Mouse (Mus musculus) liver, embryonic 18 days (tissue): ENCODE data around the gene Pcnx3. TPM values are rescaled to one million over a fixed set of nuclear protein-coding genes. Genes with fewer than 3 reads are reported as not detected.

Experiments
- polyA plus RNA-seq: library from polyadenylated mRNA; depleted of rRNA; stranded (reverse); fragments of >200 nt; gene quantifications from 2 replicates; pipeline ENCODE4 v1.2.3, GENCODE M21; 2012; rRNA removed

The Pcnx3 gene
- polyA plus RNA-seq: 12.6 and 16.7 TPM in 2 replicates

DNA sequence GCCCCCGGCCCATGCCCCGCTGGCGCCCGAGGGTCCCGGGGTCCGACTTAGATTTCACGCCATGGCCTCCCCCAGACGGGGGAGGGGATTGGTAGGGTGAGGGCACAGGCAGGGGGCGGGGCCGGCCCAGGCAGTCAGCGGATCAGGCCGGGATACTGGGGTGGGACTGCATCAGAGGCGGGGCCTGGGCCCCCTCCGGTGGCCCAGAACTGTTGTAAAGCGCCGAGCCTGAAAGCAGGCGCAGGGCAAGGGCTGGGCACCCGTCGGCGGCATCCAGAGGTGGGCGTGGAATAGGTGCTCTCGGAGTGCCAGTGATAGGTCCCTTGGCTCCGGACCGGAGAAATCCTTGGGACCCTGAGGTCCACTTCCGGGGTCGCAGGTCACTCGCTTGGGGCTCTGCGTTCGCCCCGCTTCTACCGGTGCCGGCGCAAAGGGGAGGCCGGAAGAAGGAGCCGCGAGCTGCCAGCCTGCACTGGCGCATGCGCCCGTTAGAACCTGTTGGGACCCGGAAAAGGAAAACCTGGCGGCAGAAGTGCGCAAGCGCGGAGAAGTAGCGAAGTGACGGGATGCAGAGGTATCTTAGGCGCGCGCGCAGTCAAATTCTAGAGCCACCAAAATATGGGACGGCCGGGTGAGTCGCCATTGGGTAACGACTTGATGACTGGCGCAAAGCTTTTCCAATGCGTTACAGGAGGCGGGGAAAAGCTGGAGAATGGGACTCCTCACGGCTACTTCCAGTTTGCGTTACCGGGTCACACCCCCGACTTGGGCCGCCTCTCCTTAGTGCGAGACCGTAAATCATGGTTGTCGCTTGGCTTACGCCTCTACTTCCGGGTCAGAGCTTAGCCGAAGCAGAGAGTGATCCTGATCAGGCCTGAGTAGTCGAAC is at the start of gene Pcnx3, which contains the start of gene Map3k11:
Gene Pcnx3 (minus strand): TSS at position 709 of the 888 bp plus-strand sequence.
Gene Map3k11 (plus strand): TSS at position 543 of the 888 bp plus-strand sequence.

DNA sequence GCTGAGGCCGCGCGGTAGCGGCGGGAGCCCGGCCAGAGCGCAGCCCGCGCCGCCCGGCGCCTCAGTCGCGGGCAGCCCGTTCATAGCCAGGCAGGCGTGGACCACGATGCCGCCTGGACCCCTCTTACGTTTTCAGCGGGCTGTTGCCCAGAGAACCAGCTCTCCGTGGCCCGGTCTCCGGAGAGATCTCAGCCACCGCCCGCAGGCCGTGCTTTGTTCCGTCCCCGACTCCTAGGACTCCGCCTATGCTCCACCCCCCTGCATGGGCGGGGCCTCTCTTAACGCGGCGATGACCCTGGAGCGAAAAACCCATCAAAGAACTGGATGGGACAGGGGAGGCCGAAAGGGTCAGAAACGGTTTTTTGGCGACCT is 40.7 kb upstream of the Pcnx3 start, which contains the start of gene Fam89b:
Gene Fam89b (minus strand): TSS at position 210 of the 372 bp plus-strand sequence.

DNA sequence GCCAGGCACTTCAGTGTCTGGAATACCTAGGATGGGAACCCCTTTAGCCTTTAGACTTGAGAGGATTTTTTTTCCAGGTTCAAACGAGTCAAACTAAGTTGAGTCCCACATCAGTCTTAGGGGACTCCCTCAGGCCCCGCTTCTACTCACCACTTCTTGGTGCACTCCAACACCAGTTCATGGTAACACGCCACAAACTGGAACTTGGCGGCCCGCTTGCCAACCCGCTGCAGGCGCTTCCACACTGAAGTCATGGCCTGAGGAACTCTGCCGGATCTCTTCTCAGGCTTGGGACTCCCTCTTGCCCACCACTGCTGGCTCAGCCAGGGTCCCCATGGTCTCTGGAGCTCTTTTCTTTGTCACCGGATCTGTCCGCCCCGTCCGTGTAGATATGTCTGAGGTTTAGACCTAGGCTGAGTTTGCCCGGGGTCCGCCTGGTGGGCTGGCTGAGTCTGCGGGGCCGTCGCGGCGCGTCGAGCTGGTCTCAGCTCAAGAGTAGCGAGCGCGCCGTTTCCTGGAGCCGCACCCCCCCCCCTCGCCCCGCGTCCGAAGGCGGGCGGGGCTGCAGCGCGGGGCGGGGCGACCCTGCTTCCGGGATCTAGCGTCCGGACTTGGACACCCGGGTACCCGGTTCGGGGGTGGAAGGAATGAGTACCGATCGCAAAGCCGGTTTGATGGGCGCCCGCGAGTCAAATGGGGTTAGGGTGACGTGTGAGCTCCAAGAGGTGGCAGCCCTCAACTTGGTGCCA is 37.2 kb upstream of the Pcnx3 start, which contains the start of gene Ehbp1l1:
Gene Ehbp1l1 (minus strand): TSS at position 551 of the 749 bp plus-strand sequence.

DNA sequence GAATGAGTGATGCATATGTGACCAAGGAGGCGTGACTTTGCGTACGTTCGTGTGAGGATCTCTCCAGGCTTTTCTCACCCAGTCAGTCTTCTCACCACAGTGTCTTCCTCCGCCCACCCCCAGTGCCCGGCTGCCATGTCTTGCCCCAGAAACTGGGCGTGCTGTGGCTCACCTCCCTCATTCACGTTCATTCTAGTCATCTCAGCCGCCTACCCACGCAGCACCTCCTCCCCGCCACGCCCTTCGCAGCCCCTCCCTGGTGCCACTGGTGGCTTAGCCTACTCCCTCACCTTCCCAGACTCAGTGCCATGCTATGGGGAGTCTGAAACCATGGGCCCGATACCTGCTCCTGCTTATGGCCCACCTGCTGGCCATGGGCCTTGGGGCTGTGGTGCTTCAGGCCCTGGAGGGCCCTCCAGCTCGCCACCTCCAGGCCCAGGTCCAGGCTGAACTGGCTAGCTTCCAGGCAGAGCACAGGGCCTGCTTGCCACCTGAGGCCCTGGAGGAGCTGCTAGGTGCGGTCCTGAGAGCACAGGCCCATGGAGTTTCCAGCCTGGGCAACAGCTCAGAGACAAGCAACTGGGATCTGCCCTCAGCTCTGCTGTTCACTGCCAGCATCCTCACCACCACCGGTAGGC is 15.6 kb upstream of the Pcnx3 start, which contains the start of gene Kcnk7:
Gene Kcnk7 (plus strand): TSS at position 205 of the 638 bp plus-strand sequence.

DNA sequence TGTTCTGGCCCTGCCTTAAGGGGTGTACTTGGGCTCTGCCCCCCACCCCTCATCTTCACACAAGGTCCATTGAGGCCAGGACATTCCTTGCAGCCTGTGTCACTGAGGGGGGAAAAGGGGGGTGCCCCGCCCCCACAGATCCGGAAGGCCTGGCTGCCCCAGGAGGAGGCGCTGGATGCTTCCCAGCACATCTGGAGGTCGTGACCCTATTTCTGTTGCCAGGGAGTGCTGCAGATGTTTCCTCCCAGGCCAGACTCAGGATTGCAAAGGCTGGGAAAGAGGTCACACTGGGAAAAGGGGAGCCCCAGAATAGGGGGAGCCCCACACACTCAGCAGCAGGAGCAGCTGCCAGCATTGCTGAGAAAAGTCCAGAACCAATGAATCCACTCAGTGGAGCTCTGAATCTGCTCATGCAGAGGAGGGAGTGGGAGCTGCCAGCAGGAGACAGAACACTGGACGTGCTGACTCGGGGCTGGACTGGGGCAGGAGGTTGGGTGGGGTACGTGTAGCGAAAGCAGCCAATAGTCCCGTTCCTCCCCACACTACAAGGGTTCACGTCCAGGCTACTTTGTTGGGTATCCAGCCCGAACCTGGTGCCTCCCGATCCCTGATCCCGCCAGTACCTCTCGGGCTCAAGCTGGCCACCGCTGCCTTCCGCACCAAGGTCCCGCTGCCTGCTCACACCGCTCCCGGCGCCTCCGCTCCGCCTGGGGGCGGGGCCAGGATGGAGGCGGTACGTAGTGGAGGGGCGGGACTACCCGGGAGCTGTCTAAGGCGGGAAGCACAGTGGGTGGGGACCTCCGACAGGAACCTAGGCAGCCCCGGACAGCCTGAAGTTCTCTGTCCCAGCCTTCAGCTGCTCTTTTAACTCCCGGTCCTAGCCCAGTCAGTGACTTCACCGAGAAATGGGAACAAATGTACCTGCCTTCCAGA is 25.5 kb downstream of the Pcnx3 start, which contains the start of gene Sipa1:
Gene Sipa1 (minus strand): TSS at position 727 of the 933 bp plus-strand sequence.

DNA sequence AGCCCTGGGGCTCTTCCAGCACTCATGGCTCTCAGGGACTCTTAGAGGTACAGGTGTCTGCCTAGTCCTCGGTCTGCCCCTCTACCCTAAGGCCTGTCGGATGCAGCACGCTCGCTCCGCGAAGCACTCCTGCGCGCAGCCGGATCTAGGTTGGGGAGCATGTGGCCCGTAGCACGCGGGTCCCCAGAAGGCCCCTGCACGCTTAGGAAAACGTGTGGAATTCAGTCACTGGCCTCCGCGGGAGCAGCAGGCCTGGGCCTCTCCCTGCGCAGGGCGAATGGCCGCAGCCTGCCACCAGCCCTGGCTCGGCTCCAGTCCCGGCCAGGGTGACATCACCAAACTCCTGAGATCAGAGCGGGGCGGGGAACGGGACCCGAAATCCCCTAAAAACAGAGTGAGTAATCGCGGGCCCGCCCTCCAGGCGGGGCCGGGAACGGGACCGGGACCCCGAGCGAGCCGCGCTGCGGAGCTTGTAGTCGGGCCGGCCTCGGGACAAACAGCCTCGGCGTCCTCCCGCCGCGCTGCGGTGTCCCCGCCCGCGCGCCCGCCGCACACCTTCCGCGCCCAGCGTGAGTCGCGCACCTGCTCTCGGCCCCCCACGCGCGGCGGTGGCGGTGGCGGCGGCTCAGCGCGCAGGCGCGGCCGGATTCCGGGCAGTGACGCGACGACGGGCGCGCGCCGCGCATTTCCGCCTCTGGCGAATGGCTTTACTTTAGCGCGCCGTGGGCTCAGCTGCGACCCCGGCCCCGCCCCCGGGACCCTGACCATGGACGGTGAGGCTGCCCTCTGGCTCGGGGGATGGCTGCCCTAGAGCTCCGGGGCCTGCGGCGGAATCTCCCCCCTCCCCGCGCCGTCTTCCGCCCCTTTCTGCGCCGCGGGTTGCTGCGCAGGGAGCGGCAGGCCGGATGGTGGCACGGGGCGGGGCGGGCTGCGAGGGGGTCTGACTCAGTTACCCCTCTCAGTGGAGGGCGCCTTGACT is 51.4 kb downstream of the Pcnx3 start, which contains the start of gene Rela:
Gene Rela (plus strand): TSS at position 415 of the 979 bp plus-strand sequence.

Other genes with a start within 250 kb of the Pcnx3 start
- gene Fosl1, start 241.4 kb downstream of the Pcnx3 start, polyA plus RNA-seq: not detected in 2 replicates
- gene Ccdc85b, start 231.0 kb downstream of the Pcnx3 start, polyA plus RNA-seq: 1.1 and 1.2 TPM in 2 replicates
- 28.7 and 31.9 TPM in 2 replicates for gene Fibp, start 228.3 kb downstream of the Pcnx3 start, polyA plus RNA-seq
- gene Ctsw, start 220.4 kb downstream of the Pcnx3 start, polyA plus RNA-seq: 0.58 and 0.87 TPM in 2 replicates
- gene Efemp2, start 215.0 kb downstream of the Pcnx3 start, polyA plus RNA-seq: 10.1 and 10.4 TPM in 2 replicates
- gene Mus81, start 200.5 kb downstream of the Pcnx3 start, polyA plus RNA-seq: 13.3 and 13.4 TPM in 2 replicates
- 367 and 388 TPM in 2 replicates for gene Cfl1, start 198.5 kb downstream of the Pcnx3 start, polyA plus RNA-seq
- 0.47 and 0.61 TPM in 2 replicates for gene 1700020D05Rik, start 185.1 kb downstream of the Pcnx3 start, polyA plus RNA-seq
- gene Snx32, start 178.4 kb downstream of the Pcnx3 start, polyA plus RNA-seq: 4.5 and 5.8 TPM in 2 replicates
- 0.04 and 0.05 TPM in 2 replicates for gene Ovol1, start 128.3 kb downstream of the Pcnx3 start, polyA plus RNA-seq
- gene Ap5b1, start 120.9 kb downstream of the Pcnx3 start, polyA plus RNA-seq: 2.0 and 2.5 TPM in 2 replicates
- 55.8 and 61.9 TPM in 2 replicates for gene Rnaseh2c, start 87.0 kb downstream of the Pcnx3 start, polyA plus RNA-seq
- 23.7 and 30.7 TPM in 2 replicates for gene Kat5, start 78.7 kb downstream of the Pcnx3 start, polyA plus RNA-seq
- 16.8 and 17.9 TPM in 2 replicates for gene Rela, start 51.4 kb downstream of the Pcnx3 start, polyA plus RNA-seq
- 21.9 and 28.0 TPM in 2 replicates for gene Sipa1, start 25.2 kb downstream of the Pcnx3 start, polyA plus RNA-seq
- 14.1 and 14.8 TPM in 2 replicates for gene Map3k11, start 166 bp downstream of the Pcnx3 start, polyA plus RNA-seq
- gene Kcnk7, start 15.5 kb upstream of the Pcnx3 start, polyA plus RNA-seq: 0.02 TPM in 2 replicates
- gene Ehbp1l1, start 37.4 kb upstream of the Pcnx3 start, polyA plus RNA-seq: 46.5 and 51.9 TPM in 2 replicates
- gene Fam89b, start 40.7 kb upstream of the Pcnx3 start, polyA plus RNA-seq: 27.2 and 28.2 TPM in 2 replicates
- gene Ltbp3, start 52.0 kb upstream of the Pcnx3 start, polyA plus RNA-seq: 3.3 and 3.8 TPM in 2 replicates
- gene Scyl1, start 82.5 kb upstream of the Pcnx3 start, polyA plus RNA-seq: 28.7 and 29.1 TPM in 2 replicates
- gene Frmd8, start 186.4 kb upstream of the Pcnx3 start, polyA plus RNA-seq: 5.5 and 6.7 TPM in 2 replicates
- gene Slc25a45, start 188.9 kb upstream of the Pcnx3 start, polyA plus RNA-seq: 10.8 and 11.3 TPM in 2 replicates
- 1.1 and 1.4 TPM in 2 replicates for gene Tigd3, start 205.2 kb upstream of the Pcnx3 start, polyA plus RNA-seq
- gene Dpf2, start 224.1 kb upstream of the Pcnx3 start, polyA plus RNA-seq: 31.6 and 33.1 TPM in 2 replicates
- 3.1 and 3.5 TPM in 2 replicates for gene Cdc42ep2, start 235.9 kb upstream of the Pcnx3 start, polyA plus RNA-seq